Mouse (Mus musculus) frontal cortex, postnatal 36 days (tissue): ENCODE results near the gene Zmym4.
A peak's percentile ranks its signal among the peaks of the same experiment; 100 is the strongest.

Source experiments
- DNase-seq, 2 experiments: peaks; one replicate each; pipeline ENCODE4 v3.0.0; 2022; ENCODE audit warnings: low spot score in 2 of 2

The Zmym4 gene

DNA sequence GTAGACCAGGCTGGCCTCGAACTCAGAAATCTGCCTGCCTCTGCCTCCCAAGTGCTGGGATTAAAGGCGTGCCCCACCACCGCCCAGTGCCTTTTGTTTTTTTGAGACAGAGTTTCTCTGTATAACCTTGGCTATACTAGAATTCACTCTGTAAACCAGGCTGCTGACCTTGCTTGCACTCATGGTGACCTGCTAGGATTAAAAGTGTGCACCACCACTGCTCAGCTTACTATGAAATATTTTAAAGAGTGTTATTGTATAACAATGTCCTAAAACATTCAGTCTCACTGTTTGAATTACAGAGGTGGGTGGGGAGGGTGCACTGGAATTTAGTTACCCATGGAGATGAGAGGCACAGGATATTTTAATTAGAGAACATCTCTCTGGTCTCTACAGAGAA, 25.1 kb downstream of the Zmym4 start:
- DNase-seq = no peak

DNA sequence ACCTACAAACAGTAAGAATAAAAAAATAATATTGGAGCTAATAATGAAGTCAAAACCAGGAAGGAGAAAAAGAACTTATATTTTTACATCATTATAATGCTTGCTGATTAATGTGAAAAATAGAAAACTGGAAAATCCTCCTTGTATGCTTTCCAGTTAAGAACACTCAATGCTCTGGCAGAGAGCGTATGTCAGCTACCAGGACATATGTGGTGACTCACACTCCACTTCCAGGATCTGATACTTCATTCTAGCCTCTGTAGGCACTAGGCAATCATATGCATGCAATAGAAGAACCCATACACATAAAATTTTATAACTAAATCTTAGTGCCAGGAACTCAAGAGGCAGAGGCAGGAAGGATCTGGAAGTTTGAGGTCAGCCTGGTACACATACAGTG, 40.2 kb downstream of the Zmym4 start:
- DNase-seq = no peak

DNA sequence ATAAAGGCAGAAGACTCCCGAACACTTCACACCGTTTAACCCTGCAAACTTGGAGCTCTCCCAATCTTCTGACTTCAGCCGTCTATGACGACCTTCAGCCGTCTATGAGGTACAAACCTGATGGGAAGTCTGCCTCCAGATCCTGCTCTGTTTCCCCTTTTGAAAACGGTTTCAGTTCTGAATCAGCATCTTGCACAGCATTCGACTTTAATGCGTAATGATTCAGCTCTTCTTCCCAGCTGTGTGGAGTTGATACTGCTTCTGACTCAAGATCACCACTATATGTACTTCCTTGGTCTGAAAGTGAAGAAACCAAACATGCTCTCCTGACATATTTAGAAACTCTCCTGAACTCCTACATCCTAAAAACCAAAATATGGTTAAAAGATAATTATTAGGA, 78.1 kb downstream of the Zmym4 start:
- DNase-seq = no peak

DNA sequence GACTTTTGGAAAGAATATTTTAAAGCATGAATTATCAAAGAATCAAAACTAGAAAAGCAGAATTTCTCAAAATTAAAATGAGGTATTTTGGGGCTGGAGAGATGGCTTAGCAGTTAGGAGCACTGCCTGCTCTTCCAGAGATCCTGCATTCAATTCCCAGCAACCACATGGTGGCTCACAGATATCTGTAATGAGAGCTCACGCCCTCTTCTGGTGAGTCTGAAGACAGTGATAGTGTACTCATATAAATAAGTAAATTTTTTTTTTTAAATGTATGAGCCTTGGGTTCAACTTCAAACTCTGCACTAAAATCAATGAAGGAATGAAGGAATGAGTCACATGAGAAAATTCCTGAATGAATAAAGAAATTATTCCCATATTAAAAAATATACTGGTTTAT, 82.0 kb downstream of the Zmym4 start:
- DNase-seq = no peak

DNA sequence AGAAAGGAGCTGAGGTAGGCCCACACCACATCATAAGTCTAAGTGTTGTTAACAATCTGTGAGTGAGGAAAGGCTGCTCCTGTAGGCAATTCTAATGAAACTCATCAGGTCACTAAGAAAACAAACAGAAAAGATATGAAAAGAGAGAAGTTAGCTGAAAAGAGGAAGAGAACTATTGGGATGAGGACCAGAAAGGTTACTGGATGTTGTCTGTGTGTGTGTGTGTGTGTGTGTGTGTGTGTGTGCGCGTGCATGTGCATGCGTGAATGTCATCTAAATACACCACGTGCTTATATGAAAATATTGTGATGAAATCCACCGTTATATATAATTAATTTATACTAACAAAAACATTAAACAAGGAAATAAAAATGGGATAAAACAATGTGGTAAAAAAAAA, 84.3 kb downstream of the Zmym4 start:
- no peak for DNase-seq

DNA sequence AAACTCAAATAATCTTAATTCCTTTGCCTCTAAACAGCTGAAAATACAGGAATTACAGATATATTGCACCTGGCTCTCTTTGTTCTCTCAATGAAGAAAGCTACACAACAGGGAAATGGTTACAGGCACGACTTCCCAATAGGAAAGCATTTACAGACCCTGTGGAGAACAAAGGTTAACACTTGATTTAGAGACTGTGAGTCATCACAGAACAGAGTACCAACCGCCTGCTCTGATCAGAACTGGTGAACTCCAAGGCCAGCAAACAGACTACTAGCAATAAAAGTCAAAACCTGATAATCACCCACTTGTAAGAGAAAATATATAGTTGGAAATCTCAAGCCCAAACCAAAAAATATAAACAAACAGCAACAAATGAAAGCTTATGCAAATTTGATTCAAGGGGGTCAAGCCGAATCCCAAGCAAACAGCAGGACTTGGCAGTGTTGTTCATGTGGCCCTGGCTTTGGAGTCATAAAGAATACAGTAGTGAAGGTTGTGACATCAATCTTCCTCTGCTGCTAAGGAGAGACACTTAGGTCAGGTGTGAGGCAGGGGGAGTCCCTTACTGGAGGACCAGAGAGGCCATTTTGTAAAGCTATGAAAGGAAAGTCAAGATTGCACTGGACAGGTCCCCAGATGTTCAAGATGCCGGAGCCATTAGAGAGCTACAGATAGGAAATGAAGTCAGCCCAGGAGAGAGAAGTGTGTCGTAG, 88.2 kb downstream of the Zmym4 start:
- DNase-seq = no peak

DNA sequence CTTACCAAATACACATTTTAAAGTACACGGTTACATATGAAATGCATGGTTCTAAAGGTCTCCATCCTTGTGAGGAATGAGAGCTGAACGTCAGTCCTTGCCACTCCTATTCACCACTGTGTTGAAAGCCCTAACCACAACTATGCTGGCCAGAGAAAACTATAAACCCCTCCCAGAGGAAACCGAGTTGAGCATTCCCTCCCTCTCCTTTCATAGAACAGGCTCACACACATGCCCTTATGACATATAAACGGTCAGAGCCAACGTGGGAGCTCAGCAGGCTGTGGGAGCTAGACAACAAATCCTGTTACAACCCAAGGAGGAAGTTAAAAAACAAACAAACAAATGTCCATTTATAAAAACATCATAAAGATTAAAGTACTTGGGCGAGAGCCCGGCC, 95.2 kb downstream of the Zmym4 start:
- no peak for DNase-seq

DNA sequence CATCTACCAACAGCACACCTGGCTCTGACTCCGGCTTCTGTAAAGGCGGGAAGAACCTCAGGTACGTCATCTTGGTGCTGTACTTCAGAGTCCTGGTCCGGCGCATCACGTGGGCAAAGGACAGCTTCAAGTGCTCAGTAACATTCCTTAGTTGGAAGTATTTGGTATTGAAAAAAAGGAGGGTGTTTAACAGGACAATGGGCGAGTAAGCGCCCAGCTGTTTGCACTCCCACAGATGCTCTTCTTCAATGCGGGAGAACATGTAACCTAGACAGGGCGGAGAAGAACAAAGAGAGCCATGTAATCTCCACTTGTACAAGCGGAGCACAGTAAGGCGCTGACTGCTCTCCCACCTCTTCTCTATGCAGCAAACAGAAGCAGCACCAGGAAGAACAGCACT, 99.2 kb downstream of the Zmym4 start:
- no peak for DNase-seq

DNA sequence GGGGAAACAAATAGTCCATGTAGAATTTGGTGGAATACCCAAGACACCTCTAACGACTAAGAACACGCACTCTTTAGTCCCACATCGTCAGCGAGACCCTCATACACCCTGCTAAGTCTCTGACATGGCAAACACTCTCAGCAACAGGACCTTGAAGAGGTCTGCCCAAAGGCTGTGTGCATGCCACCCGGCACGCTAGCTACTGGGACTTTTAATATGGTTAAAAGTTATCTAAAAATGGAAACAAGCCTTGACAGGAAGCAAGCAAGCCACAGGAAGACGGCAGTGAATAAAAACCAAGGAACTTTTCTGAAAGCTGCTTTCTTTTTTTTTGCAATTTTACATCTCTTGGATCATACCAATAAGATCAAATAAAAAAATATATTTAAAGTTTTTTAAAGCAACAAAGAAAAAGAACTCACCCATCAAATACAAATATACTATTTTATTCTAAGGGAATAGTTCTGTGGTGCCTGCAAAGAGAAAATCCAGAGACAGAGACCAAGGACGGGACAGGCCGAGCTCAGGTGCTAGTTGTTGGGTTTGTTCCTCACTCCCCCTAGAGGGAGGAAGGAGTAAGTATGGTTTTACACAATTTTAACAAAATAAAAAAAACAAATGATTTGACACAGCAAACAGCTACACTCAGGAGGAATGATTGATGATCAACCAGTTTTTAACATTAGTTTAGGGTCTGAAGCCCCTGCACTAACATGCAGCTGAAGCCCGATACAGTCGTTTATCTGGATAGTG, 106.2 kb downstream of the Zmym4 start:
- DNase-seq = no peak

DNA sequence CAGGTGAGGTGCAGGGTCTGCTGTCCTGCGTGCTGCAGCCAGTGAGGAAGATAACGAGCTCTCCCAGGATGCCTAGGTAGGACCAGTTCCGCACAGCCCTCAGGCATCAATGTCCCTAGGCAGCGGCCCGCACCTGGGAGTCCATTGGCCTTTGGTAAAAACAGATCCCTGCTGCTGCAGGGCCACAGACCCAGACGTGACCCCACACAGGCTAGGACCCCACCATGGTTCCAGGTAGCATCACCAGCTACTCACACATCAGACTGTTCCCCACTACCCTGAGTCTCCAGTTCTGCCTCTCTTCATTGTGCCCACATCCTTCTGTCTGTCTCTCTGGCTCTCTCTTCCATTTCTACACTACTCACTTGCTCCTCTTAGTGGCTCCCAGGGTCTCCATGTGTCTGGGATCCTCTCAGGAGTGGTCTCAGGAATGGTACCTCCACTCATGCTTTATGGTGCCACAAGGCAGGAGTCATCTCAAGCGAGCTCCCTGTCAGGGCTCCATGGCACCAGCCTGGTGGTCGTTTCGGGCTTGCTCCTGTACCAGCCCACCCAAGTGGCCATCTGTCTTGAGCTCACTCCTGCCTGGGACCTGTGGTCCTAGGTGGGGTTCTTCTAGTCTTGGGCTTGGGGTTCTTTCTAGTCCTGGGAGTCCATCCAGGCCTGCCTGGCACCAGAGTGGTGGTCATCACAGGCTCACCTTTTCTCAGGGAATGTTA, 107.5 kb downstream of the Zmym4 start:
- DNase-seq = no peak

DNA sequence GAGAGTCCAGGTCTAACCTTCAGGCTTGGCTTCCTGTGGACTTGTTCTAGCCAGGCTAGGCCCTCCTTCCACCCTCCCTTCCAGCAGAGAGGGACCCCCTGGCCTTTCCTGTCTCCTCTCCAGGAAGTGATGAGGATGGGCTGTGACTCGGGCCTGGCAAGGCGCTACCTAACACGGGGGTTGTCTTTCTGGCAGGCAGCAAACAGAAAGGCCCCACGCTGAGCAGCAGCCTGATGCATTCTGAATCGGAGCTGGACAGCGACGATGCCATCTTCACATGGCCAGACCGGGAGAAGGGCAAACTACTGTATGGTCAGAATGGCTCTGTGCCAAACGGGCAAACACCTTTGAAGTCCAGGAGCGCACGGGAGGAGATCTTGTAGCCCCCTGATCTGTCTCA, 115.0 kb downstream of the Zmym4 start:
- DNase-seq = no peak

DNA sequence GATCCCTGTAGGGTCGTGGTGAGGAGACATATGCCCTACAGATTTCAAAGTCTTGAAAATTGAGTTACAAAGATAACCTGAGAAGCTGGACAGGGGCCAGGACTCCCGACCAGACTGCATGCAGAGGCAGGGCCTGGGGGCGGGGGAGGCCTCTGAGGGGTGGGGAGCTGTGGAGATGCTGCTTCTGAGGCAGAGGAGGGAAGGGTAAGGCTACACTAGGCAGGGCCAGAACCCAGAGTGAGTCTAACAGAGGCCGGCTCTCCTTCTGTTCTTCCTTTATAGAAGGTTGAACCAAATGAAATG, 117.2 kb downstream of the Zmym4 start:
- DNase-seq = no peak

DNA sequence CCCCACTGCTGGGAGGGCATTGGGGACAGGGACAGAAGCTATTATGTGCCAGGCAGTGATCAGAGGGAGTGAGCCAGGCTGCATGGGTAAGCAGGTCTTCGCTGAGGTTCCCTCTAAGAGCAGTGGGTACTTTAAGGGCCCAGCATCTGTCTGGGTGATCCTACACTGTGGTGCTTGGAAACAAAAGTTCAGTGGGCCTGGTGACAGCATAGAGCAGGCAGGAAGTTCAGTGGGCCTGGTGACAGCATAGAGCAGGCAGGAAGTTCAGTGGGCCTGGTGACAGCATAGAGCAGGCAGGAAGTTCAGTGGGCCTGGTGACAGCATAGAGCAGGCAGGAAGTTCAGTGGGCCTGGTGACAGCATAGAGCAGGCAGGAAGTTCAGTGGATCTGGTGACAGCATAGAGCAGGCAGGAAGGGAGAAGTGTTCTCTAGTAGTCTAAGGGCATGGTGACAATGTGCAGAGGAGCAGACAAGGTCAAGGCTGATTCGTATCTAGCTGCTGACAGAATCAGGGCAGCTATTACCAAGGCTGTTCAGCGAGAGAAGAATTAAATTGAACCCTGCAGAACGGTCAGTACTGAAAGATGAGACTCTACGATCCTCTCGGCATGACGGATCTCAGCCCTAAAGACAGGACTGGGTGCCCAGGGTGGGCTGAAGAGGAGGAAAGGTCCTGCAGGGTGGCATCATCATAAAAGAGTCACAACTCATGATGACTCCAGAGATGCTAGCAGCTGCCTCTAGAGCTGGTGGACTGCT, 117.7 kb downstream of the Zmym4 start:
- no peak for DNase-seq

DNA sequence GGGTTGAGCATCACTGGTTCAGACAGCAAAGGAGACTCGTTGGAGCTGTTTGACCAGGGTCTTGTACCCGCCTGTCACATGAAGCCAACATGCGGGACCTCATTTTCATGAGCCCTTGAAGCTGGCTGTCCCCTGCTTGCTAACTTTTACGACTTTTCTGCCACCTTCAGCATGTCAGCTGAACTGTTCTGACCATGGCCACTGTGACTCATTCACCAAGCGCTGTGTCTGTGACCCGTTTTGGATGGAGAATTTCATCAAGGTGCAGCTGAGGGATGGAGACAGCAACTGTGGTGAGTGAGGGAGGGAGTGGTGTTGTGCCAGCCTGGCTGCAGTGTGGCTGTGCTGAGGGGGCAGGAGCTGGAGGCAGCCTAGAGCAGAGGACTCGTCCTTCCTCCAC, 121.0 kb downstream of the Zmym4 start:
- DNase-seq = no peak

DNA sequence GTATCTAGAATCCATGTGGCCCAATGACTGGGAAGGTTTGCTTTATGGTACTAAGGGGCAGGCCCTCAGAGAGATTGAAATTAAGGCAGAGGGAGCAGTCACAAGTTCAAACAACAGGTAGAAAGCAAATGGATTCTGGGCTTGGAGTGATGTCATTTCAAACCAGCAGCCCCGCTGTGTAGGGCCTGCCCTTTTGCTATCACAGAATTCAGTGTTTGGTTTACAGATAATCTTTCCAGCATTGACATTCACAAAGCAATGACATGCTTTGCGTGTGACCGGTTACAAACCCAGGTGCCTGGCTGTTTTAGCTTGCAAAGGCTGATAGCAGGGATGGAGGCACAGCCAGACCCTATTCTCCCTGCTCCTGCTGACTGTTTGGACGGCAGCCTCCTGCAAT, 122.3 kb downstream of the Zmym4 start:
- no peak for DNase-seq

DNA sequence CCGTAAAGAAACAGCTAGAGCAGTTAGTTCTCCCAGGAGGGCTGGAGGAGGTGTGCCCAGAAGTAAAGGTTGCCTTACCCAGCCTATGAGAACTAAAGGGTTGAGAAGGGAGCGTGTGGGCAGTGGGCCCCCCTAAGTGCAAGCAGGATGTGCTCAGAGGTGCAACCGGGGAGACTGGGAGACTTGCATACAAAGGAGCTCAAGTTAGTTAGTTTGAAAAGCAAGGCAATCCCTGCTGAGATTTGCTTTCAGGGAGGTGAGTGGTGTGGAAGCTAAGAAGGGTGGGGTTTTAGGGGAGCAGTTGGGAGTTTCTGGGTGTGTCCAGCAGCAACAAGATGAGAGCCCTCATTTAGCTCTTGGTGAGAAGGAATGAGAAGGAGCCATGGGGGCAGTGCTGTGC, 125.0 kb downstream of the Zmym4 start:
- no peak for DNase-seq

DNA sequence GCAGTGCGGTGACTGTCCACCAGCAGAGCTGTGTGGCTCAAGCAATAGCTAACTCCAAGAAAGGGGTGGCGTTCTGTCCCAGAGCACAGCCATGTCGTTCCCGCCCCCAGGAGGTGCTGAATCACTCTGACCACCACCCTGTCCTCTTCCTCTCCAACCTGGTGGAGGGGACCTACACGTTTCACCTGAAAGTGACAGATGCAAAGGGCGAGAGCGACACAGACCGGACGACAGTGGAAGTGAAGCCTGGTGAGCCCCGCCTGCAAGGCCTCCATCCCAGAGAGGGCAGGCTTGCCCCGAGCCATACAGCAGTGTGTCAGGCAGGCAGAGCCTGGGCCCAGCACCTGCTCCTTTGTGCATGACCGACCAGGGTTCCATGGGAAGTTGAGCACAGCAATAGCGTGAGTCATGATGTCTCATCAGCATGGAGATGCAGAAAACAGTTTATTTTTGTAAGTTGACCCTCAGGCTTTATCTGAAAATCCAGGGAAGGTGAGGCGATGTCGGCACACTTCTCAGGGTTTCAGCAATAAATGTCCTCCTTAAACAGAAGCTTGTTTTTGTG, 126.9 kb downstream of the Zmym4 start:
- DNase-seq = no peak

DNA sequence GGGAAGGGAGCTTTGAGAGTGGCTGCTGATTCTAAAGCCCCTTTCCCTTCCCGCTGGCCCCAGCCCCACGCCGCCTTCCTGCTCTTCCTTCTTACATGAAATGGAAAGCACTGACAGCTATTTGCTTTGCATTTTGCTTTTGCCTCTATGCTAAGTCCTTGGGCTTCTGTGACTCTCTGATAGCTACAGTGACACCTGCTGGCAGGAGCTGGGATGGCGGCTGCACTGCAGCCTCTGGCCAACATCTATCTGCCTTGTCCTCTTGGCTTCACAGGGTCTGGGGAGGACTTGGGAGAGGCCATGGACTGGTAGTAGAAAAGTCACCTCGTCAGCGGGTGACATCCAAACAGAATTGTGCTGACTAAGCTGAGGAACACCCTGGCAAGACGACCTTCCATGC, 128.1 kb downstream of the Zmym4 start:
- DNase-seq = peak; percentile 88 to 92

DNA sequence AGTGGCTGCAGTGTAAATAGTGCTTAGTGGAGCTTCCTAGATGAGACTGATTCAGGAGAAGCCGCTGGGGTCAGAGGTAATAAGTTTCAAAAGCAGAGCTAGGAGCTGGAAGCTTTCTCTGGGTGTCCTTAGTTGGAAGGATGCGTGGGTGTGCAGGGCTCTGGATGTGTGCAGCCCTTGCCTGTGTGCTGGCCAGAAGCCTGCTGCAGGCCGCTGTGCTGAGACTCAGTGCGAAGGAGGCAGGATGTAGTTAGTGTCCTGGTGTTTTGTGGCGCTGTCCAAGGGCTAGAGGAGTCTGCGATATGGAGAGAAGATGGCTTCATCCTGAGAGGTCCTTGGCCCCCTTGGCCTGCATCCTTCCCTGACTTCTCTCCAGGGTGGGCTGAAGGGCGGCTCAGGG, 129.1 kb downstream of the Zmym4 start:
- no peak for DNase-seq

DNA sequence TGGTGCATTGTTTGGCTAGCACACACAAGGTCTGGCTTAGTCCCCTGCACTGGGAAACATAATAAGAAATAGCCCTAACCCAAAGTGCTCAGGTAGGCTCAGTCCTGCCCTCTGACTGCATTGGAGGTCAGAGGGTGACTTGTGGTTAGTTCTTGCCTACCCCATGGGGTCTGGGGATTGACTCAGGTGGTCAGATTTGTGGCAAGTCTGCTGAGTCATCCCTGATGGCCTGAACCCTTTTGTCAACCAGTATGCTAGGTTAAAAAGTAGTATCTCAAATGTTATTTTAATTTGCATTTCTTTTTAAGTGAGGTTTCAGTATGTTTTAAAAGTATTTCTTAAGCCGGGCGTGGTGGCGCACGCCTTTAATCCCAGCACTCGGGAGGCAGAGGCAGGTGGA, 136.8 kb downstream of the Zmym4 start:
- no peak for DNase-seq

DNA sequence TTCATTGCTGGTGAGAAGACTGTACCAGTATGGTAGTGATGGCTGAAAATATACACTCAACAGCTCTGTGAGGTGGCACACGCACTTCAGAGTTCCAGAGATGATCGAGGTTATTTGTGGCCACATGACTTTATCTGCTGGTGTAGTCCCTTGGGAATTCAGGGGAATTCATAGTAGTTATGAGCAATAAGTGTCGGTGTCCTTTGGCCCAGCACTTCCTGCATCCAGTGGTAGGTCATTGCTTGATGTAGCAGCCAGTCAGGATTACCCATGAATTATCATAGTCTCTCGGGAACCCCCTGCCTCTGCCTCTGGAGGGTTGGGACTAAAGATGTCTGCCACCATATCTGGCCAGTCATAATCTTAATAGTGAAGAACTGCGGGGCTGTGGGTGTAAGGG, 144.0 kb downstream of the Zmym4 start:
- no peak for DNase-seq
